Mouse (Mus musculus) heart, adult 9 months (tissue): ENCODE results near the gene Ambra1.
A peak's percentile ranks its signal among the peaks of the same experiment; 100 is the strongest.

Experiments
- DNase-seq, 2 experiments: peaks; one replicate each; pipeline ENCODE4 v3.0.0; 2022; ENCODE audit warnings: low spot score in 2 of 2

The Ambra1 gene

DNA sequence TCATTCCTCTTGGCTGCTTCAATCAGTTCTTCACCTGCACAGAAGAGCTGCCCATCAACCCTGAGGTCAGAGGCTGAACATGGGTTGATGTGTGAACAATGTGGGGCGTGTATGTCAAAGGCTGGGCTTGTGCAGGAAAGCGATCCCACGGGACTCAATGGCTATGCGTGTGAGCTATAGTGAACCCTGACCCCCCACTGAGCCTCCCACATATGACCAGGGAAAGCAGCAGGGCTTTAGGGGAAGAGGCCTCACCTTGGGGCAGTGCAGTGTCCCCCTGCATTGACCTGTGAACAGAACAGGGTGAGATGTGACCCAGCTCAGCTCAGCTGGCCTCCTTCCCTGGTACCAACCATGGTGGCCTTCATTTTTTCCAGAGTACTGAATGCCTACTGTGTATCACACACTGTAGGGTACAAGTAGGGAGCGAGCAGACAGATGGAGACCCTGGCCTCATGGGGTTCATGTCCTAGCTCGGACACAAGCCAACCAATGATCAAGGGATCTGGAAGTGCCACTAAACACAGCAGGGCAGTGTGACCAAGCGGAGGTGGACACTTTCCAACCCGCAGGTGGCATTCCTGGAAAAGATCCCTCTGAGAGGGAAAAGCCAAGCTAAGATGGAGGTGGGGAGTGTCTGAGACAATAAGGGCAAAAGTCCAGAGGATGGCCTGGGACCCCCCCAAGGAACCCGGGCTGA is 205.0 kb downstream of the Ambra1 start:
- DNase-seq: no peak

DNA sequence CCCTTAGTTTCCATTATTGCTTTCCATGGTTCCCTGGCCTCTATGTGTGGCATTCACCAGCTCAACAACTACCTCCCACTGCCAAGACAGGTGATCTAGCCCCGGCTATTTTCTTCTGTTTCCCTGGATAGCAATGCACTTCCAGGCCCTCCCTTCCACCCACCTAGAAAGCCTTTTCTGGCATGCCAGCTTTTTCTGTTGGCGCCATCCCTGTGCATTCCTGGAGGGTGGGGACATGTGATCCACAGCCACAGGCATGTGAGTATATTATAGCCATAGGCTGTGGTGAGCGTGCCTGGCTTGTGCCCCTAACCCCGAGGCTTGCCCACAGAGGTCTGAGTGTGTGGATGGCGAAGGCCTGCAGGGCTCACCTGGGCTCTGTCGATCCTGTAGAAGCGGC is 206.2 kb downstream of the Ambra1 start:
- DNase-seq: no peak

DNA sequence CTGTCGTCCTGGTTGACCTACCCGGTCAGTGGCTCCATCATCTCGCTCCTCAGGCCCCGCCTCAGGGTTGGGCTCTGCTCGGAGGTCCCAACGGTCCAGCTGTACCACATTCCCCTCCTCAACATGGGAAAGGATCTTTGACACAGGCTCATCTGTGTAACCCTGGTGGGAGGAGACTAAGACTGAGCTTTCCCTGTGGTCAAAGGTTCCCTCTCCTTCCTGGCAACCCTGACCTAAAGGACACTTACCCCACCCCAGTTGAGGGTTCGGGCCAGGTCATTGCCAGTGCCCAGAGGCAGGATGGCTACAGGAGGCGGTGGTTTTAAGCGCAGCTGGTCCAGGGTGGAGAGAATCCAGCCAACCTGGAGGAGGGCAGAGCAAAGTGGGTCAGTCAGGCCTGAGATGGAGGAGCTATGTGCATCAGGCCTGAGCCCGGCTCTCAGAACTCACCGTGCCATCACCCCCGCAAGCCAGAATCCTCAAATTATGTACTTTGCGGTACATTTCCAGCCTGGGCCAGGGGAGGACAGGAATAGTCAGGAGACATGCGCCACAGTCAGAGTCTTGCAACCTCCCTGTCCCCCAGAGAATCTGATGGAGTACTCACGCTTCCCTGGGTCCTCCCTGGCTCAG is 209.5 kb downstream of the Ambra1 start:
- DNase-seq: no peak

DNA sequence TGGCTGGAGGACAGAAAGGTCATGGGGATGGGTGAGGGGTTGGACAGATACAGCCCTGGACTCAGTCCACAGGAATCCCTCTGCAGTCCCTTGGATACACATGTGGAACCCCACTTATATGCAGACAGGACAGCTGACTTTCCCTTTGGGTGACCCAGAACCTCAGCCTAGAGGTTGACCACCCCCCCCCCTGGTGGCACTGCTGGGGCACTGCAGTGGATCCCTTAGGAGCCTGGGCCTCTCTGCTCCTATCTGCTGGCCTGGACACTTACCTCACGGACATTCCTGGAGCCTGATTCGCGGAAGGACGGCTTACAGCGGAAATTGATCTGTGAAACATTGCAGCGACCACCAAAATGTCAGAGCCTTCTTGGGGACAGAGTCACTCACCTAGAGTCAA is 212.4 kb downstream of the Ambra1 start:
- no peak for DNase-seq

DNA sequence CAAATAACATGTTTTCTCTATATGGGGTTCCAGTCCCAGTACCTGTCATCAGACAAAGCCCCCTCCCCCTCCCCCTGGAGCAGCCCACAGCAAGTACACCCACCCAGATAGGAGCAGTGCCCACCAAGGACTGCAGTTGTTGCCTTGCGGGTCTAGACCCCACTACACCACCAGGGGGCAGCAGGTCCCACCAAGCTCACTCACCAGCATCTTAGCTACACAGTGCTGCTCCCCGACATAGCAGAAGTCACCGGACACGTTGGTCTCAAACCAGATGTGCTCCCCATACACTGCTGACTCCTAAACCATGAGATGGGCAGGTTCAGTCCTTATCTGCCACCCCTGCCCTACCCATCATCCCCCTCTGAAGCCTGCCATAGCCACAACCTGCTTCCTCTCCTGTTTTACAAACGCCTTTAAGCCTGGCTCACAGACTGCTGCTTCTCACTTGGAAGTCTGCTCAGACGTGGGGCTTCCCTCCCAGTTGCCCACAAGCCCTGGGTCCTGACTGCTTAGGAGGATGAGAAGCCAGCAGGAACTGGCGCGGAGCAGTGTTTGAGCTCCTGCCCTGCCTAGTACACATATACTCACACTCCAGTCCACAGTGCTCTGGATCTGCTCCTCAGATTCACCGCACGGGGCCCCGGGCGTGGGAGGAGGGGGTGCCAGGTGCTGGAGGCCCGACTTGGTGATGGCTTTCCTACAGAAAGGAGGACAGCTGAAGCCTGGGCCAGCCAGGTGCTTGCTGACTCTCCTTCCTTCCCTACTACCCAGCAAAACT is 214.4 kb downstream of the Ambra1 start:
- DNase-seq: peak in 1 of 2 experiments; percentile 69

DNA sequence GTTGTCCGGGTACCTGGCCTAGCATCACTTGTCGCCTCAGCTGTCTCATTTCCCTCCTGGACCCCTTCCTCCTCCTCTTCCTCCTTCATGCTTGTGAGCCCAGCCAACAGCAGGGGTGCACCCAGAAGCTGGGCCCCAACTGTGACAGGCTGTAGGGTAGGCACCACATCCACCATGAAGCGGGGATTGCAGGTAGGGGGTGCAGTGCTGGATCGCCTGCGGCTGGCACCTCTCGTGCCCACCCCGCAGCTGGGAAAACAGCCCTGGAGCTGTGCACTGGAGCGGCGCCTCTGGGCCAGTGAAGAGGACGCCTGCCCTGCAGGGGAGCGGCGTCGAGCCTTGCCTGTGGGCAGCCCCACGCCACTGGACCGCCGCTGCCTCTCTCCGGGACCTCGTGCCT is 215.5 kb downstream of the Ambra1 start, which contains the start of gene Gm9821:
Gm9821 (plus strand) TSS at position 221 of the 400 bp plus-strand sequence.
- no peak for DNase-seq

DNA sequence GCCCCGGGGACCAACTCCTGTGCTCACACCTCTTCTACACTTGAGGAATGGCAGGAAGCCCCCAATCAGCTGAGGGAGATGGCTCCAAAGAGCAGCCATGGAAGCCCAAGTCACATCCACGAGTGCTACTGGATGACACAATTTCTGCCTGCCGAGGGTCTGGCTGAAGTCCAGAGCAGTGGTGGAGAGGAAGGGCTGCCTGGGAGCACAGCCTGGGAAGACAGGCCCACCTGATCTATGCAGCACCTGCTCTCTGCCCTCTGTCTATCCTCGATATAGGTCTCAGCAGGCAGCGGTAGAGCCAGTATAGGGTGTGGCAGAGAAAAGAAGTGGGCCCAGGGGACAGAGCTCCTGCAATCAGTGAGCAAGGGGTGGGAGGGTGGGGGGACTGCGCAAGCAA is 216.9 kb downstream of the Ambra1 start:
- no peak for DNase-seq

DNA sequence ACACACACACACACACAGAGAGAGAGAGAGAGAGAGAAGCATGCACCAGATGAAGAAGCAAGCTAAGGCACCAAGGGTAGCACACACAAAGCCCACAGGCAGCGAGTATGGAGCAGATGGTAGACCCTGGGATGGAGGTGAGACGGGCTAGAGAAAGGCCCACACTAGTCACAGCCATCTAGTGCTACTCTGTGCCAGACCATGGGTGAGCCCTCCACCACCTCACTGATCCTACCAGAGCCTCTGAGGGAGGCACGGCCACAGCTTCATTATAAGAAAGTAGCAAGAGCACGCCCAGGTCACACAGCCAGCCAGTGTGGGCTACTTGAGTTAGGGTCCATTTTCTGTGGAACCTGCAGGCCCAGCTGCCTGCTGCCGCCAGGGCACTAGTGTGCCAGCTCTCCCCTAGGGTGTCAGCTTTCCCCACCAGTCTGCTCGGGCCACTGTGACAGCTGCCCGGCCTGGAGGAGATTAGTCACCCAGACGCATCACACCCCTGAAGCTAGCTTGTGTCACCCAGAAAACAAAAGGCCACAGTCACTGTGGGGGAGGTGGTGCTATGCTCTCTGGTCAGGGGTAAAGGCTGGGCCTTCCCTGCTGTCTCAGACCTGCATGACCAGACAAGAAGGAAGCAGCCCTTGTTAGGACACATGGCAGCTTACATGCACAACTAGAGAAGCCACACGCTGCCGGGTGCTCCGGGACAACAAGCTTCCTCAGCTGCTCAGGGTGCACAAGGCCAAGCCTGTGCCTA is 217.6 kb downstream of the Ambra1 start:
- DNase-seq: peak in 1 of 2 experiments; percentile 57

DNA sequence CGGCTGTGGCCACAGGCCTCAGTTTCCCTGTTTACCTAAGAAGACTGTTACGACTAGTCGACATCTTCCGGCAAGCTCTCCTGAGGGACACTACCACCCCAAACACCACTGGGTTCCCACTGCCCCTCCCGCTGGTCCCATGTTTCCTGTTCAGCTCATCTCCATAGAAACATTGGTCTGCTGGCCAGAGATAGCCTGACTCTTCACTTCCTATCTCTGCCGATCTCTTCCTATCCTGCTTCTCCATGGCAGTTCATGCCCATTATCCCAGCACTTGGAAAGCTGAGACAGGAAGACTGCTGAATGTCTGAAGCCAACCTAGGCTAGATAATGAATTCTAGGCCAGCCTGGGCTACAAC is 218.2 kb downstream of the Ambra1 start:
- DNase-seq: peak in 1 of 2 experiments; percentile 46

DNA sequence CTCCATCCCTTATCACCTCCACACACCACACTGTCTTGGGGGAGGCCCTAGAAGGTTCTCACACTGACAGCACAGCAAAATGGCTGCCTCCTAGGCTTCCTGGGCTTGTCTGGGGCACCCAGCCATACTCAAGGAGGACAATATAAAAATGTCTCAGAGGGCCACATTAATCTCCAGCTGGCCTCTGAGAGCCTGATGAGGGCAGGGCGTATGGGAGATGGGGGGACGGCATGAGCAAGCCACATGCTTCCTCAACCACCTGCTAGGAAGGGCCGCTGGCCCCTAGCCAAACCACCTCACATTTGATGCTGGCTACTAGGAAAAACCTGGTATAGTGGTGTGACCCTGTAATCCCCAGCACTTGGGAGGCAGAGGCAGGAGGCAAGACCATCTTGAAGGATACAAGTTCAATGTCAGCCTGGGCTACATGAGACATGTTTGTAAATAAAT is 218.9 kb downstream of the Ambra1 start:
- no peak for DNase-seq

DNA sequence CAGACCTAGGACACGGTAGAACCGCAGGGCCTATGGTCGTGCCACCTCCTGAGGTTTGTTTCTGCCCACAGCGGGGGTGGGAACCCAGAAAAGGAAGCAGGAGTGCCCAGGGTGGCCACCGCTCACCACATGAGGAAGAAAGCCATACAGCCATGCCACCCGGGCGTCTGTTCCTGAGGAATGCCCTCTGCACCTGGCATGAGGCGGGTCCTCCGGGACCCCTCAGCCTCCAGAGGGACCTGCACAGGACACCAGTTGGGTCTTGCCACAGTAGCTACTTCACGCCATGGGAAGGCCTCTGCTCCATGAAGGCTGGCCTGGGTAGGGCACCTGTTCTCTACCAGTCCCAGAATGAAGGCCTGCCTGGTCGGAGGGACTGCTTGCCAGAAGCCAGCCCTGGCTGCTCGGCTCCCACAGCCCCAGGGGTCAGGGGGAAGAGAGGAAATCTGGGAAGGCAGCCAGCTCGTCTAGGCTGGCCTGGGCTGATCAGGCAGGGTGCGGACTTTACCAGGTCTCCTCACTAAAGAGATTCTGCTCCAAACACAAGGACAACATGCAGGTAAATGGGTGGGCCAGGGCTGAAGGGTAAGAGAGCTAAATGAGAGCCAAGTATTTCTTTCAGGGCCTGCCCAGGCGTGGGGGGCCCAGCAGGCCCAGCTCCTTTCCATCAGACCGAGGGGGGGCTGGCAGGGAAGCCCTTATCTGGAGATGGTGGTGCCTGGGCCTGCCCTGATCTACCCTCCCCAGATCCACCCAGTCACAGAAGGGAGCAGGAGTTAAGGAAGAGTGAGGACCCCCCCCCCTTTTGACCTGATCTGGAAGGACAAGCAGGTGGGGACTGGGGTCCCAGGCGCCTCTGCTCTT is 219.7 kb downstream of the Ambra1 start:
- peak; percentile 60 to 68 for DNase-seq

DNA sequence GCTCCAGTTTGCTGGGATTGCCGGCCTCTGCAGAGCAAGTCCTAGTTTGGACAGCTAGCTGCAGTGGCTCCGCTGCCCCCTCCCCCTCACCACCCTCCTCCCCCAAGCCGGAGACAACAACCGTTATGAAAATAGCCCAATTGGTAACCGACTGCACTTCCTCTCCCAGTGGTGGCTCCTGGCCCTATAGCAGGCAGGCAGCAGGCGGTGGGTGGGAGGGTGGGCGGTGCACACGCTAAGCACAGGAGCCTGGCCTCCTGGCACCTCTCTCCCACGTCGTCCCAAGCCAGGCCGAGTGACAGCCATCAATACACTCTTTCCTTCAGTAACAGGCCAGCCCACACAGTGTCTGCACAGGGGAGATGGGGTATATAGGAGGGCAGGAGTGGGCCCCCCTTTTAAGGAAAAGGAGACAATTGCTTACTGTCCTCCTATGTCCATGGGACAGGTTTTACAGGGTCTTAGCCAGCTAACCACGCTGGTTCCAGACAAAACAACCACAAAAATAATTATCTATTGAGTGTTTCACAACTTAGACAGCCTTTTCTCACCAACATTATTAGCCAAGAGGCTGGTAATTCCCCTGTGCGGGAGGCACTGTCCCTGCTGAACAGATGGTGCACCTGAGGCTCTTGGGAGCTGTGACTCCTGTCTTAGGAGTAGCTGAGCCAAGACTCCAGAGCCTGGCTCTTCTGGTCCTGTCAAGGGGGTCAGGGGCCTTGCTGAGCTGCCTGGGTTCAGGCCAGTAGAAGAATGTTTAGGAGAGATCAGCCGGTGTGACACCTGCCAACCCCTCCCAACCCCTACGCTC is 220.5 kb downstream of the Ambra1 start:
- DNase-seq: peak; percentile 56 to 74

DNA sequence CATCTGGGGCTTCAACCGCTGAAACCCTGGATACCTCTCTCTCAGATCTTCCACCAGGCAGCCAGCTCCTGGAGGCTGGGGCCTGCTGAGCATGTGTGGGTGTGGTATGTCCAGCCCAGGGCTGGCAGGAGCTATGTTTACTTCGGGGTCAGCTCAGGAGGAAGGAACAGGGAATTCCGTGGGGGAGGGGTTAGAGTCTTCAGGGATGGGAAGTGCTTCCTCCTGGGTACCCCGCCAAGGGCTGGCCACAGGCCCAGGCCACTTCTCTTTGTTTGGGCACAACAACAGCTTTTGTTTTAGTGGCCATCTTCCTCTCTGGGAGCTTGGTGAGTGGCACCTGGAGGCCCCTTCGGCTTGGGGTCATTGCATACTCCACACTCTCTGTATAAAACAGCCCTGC is 223.9 kb downstream of the Ambra1 start:
- peak; percentile 85 to 90 for DNase-seq

DNA sequence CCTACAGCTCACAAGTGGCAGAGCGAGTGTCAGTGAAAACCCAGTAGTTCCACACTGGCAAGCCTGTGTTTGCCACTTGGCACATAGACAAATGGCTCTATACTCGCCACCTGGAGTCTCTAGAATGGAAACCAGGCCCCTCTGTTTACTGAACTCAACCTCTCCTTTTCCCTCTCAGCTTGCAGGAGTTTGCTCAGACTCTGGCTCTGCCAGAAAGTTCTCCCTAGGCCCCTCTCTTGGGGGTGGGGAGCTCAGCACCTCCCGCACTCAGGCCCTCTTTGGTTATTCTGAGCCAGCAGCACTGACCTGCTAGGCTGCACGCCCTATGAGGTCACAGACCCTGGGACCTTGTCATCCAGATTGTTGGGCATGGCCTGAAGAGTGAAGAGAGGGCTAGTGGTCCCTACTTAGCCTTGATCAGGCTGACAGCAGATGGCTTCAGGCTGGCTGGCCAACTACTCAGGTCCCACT is 225.2 kb downstream of the Ambra1 start:
- DNase-seq: no peak

DNA sequence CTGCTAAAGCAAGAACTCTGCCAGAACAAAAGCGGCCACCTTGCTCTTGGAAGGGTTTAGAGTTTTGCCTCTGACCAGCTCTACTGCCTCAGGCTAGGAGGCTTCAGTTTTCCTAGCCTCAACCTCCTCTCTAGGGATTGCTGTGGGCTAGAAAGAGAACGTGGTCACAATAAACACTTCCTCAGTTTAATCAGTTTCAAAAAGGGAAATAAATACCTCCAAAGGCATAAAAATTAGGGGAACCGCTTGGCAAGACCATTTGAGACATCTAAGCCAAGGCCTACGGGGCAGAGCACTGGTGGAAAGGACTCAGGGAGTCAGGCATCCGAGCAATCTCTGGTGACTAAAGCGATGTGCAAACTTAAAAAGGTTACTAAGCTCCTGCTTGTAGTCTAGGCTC is 225.9 kb downstream of the Ambra1 start:
- no peak for DNase-seq

DNA sequence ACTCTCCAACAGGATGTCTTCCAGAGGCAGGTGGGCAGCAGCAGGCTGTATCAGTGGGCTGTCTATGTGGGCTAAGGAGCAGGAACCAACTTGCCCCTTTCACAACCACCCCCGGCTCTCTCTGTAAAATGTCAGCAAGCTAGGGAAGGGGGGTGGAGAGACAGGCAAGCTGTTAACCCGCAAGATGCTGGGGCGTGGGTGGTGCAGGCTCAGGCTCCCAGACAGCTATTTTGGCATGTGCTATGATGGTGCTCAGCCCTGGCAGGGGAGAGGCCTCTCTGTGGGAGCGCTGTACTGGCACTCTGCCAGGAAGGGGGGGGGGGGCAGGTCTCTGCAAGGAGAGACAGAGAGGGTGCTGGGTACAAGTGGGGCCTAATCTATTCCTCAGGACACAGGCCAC is 227.2 kb downstream of the Ambra1 start:
- DNase-seq: no peak

DNA sequence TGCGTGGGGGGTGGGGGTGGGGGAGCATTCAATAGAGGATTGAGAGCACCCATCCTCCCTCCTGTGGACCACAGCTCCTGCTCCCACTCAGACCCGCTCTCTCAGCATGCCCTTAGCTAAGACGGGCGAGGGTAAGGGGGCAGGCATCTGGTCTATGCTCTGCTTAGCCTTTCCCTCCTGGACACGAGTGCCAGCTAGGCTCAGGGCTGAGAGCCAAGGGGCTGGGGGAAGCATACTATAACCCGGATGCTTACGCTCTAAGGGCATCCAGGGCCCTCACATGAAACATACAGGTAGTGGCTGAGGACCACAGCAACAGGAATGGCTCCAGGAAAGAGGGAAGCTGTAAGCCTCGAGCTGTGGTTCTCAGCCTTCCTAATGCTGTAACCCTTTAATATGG is 228.1 kb downstream of the Ambra1 start:
- DNase-seq: no peak

DNA sequence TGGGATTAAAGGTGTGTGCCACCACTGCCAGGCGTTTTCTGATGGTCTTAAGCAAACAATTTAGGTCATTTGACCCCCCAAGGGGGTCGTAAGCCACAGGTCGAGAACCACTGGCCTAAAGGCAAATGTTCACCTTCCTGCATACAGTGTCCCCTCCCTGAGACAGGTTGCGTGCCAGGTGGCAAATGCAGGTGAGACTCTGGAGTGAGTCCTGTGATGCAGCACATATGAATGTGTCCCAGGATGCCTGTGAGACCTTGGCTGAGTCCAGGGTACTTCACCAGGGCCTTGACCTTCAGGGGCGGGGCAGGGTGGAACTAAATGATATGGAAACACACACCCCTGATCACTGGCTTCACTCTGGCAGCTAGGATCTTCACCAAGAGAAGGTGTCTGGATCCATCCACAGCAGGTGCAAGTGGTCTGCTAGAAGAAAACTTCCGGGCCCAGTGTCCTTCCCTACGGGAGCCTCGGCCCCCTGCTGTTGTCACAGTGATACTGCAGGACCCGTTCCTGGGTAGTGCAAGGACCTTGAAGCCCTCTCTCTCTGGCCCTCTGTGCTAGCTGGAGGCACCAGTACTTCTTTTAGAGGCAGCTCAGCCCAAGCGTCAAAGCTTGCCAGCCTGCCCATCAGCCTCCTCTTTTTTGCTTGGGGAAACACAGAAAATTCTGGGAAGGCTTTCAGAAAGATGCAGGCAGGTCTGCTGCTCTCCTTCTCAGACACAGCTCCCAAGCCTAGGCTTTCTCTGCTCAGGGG is 228.9 kb downstream of the Ambra1 start:
- DNase-seq: no peak
